16 mouse cellular contexts compared by ENCODE assay signal in the genomic region with DNA sequence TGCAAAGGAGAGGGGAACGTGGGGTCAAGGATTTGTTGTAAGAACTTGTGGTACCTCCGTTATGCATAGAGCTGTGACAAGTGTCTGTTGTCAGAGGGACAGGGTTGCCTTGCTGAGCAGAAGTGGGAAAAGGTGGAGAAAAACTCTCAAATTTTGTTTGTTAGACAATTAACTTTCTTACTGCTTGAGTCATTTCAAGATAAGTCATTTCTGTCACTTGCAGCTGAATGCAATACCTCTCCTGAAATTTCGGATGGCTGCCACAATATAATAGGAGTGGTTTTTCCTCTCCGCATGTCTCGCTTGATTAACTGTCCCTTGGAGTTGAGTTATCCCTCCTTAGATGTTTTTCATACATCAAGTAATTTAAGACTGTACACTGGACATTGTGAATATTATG.
"Had no signal": no experiment of that assay in that cellular context is flagged by ENCODE, and none has a peak within 500 bp of the region (broad histone marks: within the 10 kb centered on the region; RNA-seq: fewer than 3 reads in every experiment).

No protein-coding gene starts in this region.

- H3K36me3 ChIP-seq: neural tube, embryonic 13.5 days; neural tube, embryonic 15.5 days; stomach, embryonic 15.5 days had no signal

- H3K27ac ChIP-seq: neural tube, embryonic 13.5 days; neural tube, embryonic 15.5 days; stomach, embryonic 15.5 days; stomach, postnatal 0 days had no signal

- H3K4me1 ChIP-seq: stomach, embryonic 15.5 days had no signal

- H3K9ac ChIP-seq: neural tube, embryonic 13.5 days; neural tube, embryonic 15.5 days; stomach, embryonic 15.5 days had no signal

- H3K27me3 ChIP-seq: neural tube, embryonic 13.5 days; neural tube, embryonic 15.5 days; stomach, embryonic 15.5 days had no signal

- H3K4me3 ChIP-seq: neural tube, embryonic 13.5 days; neural tube, embryonic 15.5 days; stomach, embryonic 15.5 days had no signal

- DNase-seq: retina, postnatal 1 day; right cerebral cortex, adult 18-20 months; right cerebral cortex, postnatal 14 days; right cerebral cortex, postnatal 25 days; right cerebral cortex, postnatal 4 days; spleen, adult 18-20 months; thymus, adult 18-20 months; thymus, adult 2 months; thymus, postnatal 14 days; thymus, postnatal 25 days; thymus, postnatal 36 days; thymus, postnatal 4 days had no signal

- H3K4me2 ChIP-seq: neural tube, embryonic 13.5 days; neural tube, embryonic 15.5 days; stomach, embryonic 15.5 days had no signal

- H3K9me3 ChIP-seq: neural tube, embryonic 13.5 days; neural tube, embryonic 15.5 days; stomach, embryonic 15.5 days had no signal
